Mouse (Mus musculus) liver, embryonic 12.5 days (tissue): ENCODE data around the gene Slc5a2. TPM values are rescaled to one million over a fixed set of nuclear protein-coding genes. Genes with fewer than 3 reads are reported as not detected.
A peak's percentile ranks its signal among the peaks of the same experiment; 100 is the strongest.

Experiments
- ATAC-seq: fragments of 200-750 bp; cut with Nextera tagmentation; 2 replicates; pipeline ENCODE4 v1.8.0; 2017; ENCODE audit warnings: moderate number of reproducible peaks, mild to moderate bottlenecking, moderate library complexity
- H3K27ac ChIP-seq: fragments of 300-500 bp; sonication (generic); 2 replicates; pipeline ENCODE4 v1.5.1; 2016; ENCODE audit warnings: mild to moderate bottlenecking
- H3K27me3 ChIP-seq: fragments of 300-500 bp; sonication (generic); replicated peaks from 2 replicates; pipeline ENCODE4 v1.6.1; 2016; ENCODE audit warnings: mild to moderate bottlenecking, moderate library complexity
- H3K36me3 ChIP-seq: fragments of 300-500 bp; sonication (generic); 2 replicates; pipeline ENCODE4 v1.6.1; 2016; ENCODE audit warnings: mild to moderate bottlenecking, moderate library complexity
- H3K4me1 ChIP-seq: fragments of 300-500 bp; sonication (generic); 2 replicates; pipeline ENCODE4 v1.6.1; 2016
- H3K4me2 ChIP-seq: fragments of 300-500 bp; sonication (generic); 2 replicates; pipeline ENCODE4 v1.6.1; 2016; ENCODE audit warnings: mild to moderate bottlenecking, moderate library complexity
- H3K4me3 ChIP-seq: fragments of 300-500 bp; sonication (generic); 2 replicates; pipeline ENCODE4 v1.5.1; 2016; ENCODE audit warnings: mild to moderate bottlenecking, moderate library complexity
- H3K9ac ChIP-seq: fragments of 300-500 bp; sonication (generic); 2 replicates; pipeline ENCODE4 v1.6.1; 2016; ENCODE audit warnings: mild to moderate bottlenecking, moderate library complexity
- H3K9me3 ChIP-seq: fragments of 300-500 bp; sonication (generic); replicated peaks from 2 replicates; pipeline ENCODE4 v1.6.1; 2016; ENCODE audit warnings: mild to moderate bottlenecking, moderate library complexity
- WGBS: fragments of 180-500 bp; shearing (Covaris S2); methylation state at CpG from one replicate; pipeline ENCODE4 v1.1.7; 2016; ENCODE audit not compliant: insufficient replicate concordance; 5-methylcytosine and 5-hydroxymethylcytosine counted together
- polyA plus RNA-seq: library from polyadenylated mRNA; unstranded; fragments of >200 nt; fragmentation: Nextera tagmentation; extraction: Ambion mirVana; gene quantifications from 2 replicates; pipeline ENCODE4 v1.2.1, GENCODE M21; 2016

The Slc5a2 gene
- polyA plus RNA-seq, 1 experiment from 2014 or later, result 2.1 TPM

DNA sequence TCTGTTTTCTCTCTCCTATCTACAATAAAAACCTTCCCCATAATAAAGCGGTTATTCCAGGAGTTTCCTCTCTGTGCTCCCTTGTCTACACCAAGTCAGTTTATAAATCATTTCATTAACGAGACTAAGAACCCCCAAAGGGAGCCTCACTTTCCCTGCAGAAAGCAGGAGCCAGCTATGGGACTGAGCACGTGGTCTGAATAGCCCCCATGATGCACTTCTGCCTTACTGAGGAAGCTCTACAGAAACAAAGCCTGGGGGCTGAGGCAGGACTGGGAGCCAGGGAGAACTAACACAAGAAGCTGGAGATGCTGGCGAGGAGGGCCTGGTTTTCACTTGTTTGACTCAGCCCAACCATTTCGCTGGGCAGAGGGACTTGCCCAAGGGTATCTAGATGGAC lies 18.6 kb downstream of the Slc5a2 start:
- Histone ChIP-seq H3K4me2 (no peak overlapping the region), H3K4me3 (no peak overlapping the region), H3K9me3 (no peaks in the 10 kb centered on the region), H3K27ac (peak overlapping the region; percentile 95), H3K27me3 (no peaks in the 10 kb centered on the region), H3K36me3 (peaks cover 85% of the 10 kb centered on the region), H3K4me1 (peaks cover 68% of the 10 kb centered on the region), H3K9ac (no peak overlapping the region)
- ATAC-seq, result no peak
- WGBS, result 74% methylated on average over 5 of the region's 5 CpGs

GRCm38 (mm10) chr7:128285060-128285459 lies 19.6 kb downstream of the Slc5a2 start:
- H3K27me3 ChIP-seq, result no peaks in the 10 kb centered on the region
- no peak for ATAC-seq
- no peak overlapping the region for H3K9ac ChIP-seq
- peaks cover 69% of the 10 kb centered on the region for H3K4me1 ChIP-seq
- 87% methylated on average over 8 of the region's 8 CpGs for WGBS
- no peaks in the 10 kb centered on the region for H3K9me3 ChIP-seq
- H3K4me2 ChIP-seq, result no peak overlapping the region
- H3K27ac ChIP-seq, result peak overlapping the region; percentile 95; the same call in 1 of the 2 replicates
- no peak overlapping the region for H3K4me3 ChIP-seq
- H3K36me3 ChIP-seq, result peaks cover 82% of the 10 kb centered on the region

GRCm38 (mm10) chr7:128288923-128289544 lies 23.6 kb downstream of the Slc5a2 start:
- peak overlapping the region; percentile 74 for H3K9ac ChIP-seq
- ATAC-seq, result peak; percentile 98
- peaks cover 86% of the 10 kb centered on the region for H3K4me1 ChIP-seq
- no peaks in the 10 kb centered on the region for H3K9me3 ChIP-seq
- 19% methylated on average over 9 of the region's 9 CpGs for WGBS
- H3K27me3 ChIP-seq, result no peaks in the 10 kb centered on the region
- H3K36me3 ChIP-seq, result peaks cover 89% of the 10 kb centered on the region
- peak overlapping the region; percentile 49 for H3K4me3 ChIP-seq
- peak overlapping the region; percentile 95 for H3K27ac ChIP-seq
- H3K4me2 ChIP-seq, result peak overlapping the region; percentile 73

DNA sequence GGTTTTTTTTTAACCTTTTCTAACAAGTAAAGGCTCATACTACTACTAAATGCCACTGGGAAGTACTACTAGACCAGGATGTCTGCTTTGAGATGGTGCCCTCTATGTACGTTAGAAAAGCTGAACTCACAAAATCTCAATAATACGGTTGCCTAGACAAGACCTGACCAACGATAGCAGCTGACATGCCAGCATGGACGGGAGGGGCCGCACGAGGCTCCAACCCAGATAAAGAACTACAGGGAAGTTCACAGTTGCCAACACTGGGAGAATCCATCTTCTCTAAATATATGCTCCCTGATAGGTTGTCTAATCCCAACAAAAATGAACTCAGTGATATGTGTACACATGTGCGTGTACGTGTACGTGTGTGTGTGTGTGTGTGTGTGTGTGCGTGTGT lies 29.3 kb downstream of the Slc5a2 start:
- Histone ChIP-seq H3K27ac (peak overlapping the region; percentile 94), H3K9ac (0 out of 2 replicates have a peak overlapping the region, but pooled peaks have one; percentile 3), H3K4me3 (no peak overlapping the region), H3K4me2 (peak overlapping the region; percentile 93), H3K4me1 (peaks cover 87% of the 10 kb centered on the region), H3K9me3 (no peaks in the 10 kb centered on the region), H3K36me3 (peaks cover 63% of the 10 kb centered on the region), H3K27me3 (no peaks in the 10 kb centered on the region)
- peak; percentile 40; the same call in 1 of the 2 replicates for ATAC-seq
- WGBS, result 58% methylated on average over 10 of the region's 10 CpGs

- peak; percentile 34 for ATAC-seq
- H3K4me3 ChIP-seq, result peak overlapping the region; percentile 82
- H3K4me1 ChIP-seq, result peaks cover 87% of the 10 kb centered on the region
- 44% methylated on average over 3 of the region's 3 CpGs for WGBS
- no peaks in the 10 kb centered on the region for H3K27me3 ChIP-seq
- peak overlapping the region; percentile 94 for H3K9ac ChIP-seq
- H3K27ac ChIP-seq, result peak overlapping the region; percentile 94
- peaks cover 48% of the 10 kb centered on the region for H3K36me3 ChIP-seq
- no peaks in the 10 kb centered on the region for H3K9me3 ChIP-seq
- peak overlapping the region; percentile 93 for H3K4me2 ChIP-seq
These were observed 31.1 kb downstream of the Slc5a2 start for GRCm38 (mm10) chr7:128296514-128296913.

- H3K27me3 ChIP-seq, result no peaks in the 10 kb centered on the region
- WGBS, result 25% methylated on average over 10 of the region's 10 CpGs
- H3K9me3 ChIP-seq, result no peaks in the 10 kb centered on the region
- peak overlapping the region; percentile 94 for H3K27ac ChIP-seq
- peaks cover 92% of the 10 kb centered on the region for H3K4me1 ChIP-seq
- ATAC-seq, result peak; percentile 2; the same call in 1 of the 2 replicates
- H3K4me2 ChIP-seq, result peak overlapping the region; percentile 93
- peaks cover 48% of the 10 kb centered on the region for H3K36me3 ChIP-seq
- H3K4me3 ChIP-seq, result peak overlapping the region; percentile 82
- H3K9ac ChIP-seq, result peak overlapping the region; percentile 94
These were observed 31.8 kb downstream of the Slc5a2 start for GRCm38 (mm10) chr7:128297291-128297616.

GRCm38 (mm10) chr7:128297617-128298480 lies 32.4 kb downstream of the Slc5a2 start, which contains the start of gene BC017158:
Gene BC017158 (minus strand): TSS chr7:128298170.
- peak within 1 kb of the TSS; percentile 82 for H3K4me3 ChIP-seq
- H3K9ac ChIP-seq, result peak within 1 kb of the TSS; percentile 94
- peak within 1 kb of the TSS; percentile 94 for H3K27ac ChIP-seq
- peak within 1 kb of the TSS; percentile 93 for H3K4me2 ChIP-seq
- H3K36me3 ChIP-seq, result peaks cover 46% of the 10 kb centered on the region
- under 1% methylated on average over 47 of the region's 47 CpGs for WGBS
- peak; percentile 72 for ATAC-seq
- H3K27me3 ChIP-seq, result no peaks in the 10 kb centered on the region
- no peaks in the 10 kb centered on the region for H3K9me3 ChIP-seq
- peaks cover 91% of the 10 kb centered on the region for H3K4me1 ChIP-seq

- H3K4me2 ChIP-seq, result peak overlapping the region; percentile 93
- H3K27me3 ChIP-seq, result no peaks in the 10 kb centered on the region
- peak overlapping the region; percentile 82 for H3K4me3 ChIP-seq
- no peaks in the 10 kb centered on the region for H3K9me3 ChIP-seq
- peak; percentile 61 for ATAC-seq
- H3K27ac ChIP-seq, result peak overlapping the region; percentile 94
- H3K36me3 ChIP-seq, result peaks cover 39% of the 10 kb centered on the region
- peak overlapping the region; percentile 94 for H3K9ac ChIP-seq
- WGBS, result 74% methylated on average over 8 of the region's 8 CpGs
- H3K4me1 ChIP-seq, result peaks cover 87% of the 10 kb centered on the region
These were observed 33.3 kb downstream of the Slc5a2 start for GRCm38 (mm10) chr7:128298481-128299342.

- Histone ChIP-seq H3K27ac (peak overlapping the region; percentile 86), H3K36me3 (peaks cover 18% of the 10 kb centered on the region), H3K4me2 (no peak overlapping the region), H3K9me3 (no peaks in the 10 kb centered on the region), H3K9ac (no peak overlapping the region), H3K27me3 (no peaks in the 10 kb centered on the region), H3K4me1 (peaks cover 76% of the 10 kb centered on the region), H3K4me3 (no peak overlapping the region)
- WGBS, result 71% methylated on average over 3 of the region's 3 CpGs
- no peak for ATAC-seq
These were observed 35.5 kb downstream of the Slc5a2 start for GRCm38 (mm10) chr7:128300952-128301351.

DNA sequence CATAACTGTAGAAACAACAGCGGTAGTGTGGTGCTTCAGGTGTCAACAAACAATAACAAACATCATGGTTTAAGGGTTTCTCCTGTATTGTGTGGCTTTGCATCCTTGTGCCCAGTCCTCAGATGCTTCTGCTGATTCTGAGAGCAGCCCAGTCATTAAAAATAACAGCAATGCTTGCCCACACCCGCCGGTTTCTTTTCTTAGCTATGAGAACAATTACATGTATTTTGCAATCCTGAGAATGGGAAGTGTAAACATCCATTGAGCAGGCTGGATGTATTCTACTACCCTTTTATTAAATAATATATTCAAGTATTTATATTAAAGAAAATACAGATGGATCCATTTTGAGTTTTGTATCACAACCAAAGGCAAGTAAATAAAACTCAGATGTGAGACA lies 36.7 kb downstream of the Slc5a2 start:
- H3K4me2 ChIP-seq, result peak overlapping the region; percentile 74
- H3K4me3 ChIP-seq, result peak overlapping the region; percentile 57
- WGBS, result 70% methylated on average over 3 of the region's 3 CpGs
- no peaks in the 10 kb centered on the region for H3K27me3 ChIP-seq
- H3K27ac ChIP-seq, result peak overlapping the region; percentile 86
- no peak for ATAC-seq
- no peaks in the 10 kb centered on the region for H3K9me3 ChIP-seq
- H3K36me3 ChIP-seq, result peaks cover 14% of the 10 kb centered on the region
- peak overlapping the region; percentile 69 for H3K9ac ChIP-seq
- peaks cover 64% of the 10 kb centered on the region for H3K4me1 ChIP-seq

GRCm38 (mm10) chr7:128304198-128304597 lies 38.7 kb downstream of the Slc5a2 start:
- Histone ChIP-seq H3K4me2 (no peak overlapping the region), H3K9me3 (no peaks in the 10 kb centered on the region), H3K4me1 (peaks cover 66% of the 10 kb centered on the region), H3K36me3 (peaks cover 14% of the 10 kb centered on the region), H3K27ac (peak overlapping the region; percentile 11; the same call in 1 of the 2 replicates), H3K9ac (no peak overlapping the region), H3K27me3 (no peaks in the 10 kb centered on the region), H3K4me3 (no peak overlapping the region)
- ATAC-seq, result no peak
- 75% methylated on average over 6 of the region's 6 CpGs for WGBS
